Mouse (Mus musculus) thymus, postnatal 25 days (tissue): ENCODE measurements at regions not wholly inside any gene's neighbourhood (a gene's known extent, or its start where the extent isn't known, plus 50 kb on each side); places are given as distances from the start of the nearest gene placed in this dataset.
"Not testable (repeated sequence)": the region's sequence is repeated elsewhere in the genome, so short reads cannot be mapped to it uniquely, and the experiment has no call there.

Experiments used
- DNase-seq: peaks from one replicate; pipeline ENCODE4 v3.0.0; 2022

GRCm38 (mm10) chr1:152239376-152239775 is 147.1 kb downstream of the Tsen15 start:
- DNase-seq, result no peak

GRCm38 (mm10) chr1:152235212-152235792 is 145.4 kb upstream of the 1700025G04Rik start:
- no peak for DNase-seq

- no peak for DNase-seq
These were observed 144.8 kb upstream of the 1700025G04Rik start for GRCm38 (mm10) chr1:152234716-152235115.

- DNase-seq, result no peak
These were observed 141.8 kb upstream of the 1700025G04Rik start for GRCm38 (mm10) chr1:152231717-152232202.

GRCm38 (mm10) chr1:152229709-152230108 is 139.8 kb upstream of the 1700025G04Rik start:
- DNase-seq, result no peak

GRCm38 (mm10) chr1:152226049-152226448 is 136.1 kb upstream of the 1700025G04Rik start:
- no peak for DNase-seq

- DNase-seq, result no peak
These were observed 133.7 kb upstream of the 1700025G04Rik start for GRCm38 (mm10) chr1:152223666-152224065.

GRCm38 (mm10) chr1:152220804-152221565 is 131.1 kb upstream of the 1700025G04Rik start:
- DNase-seq, result no peak

- DNase-seq, result not testable (repeated sequence)
These were observed 129.8 kb upstream of the 1700025G04Rik start for GRCm38 (mm10) chr1:152219752-152220151.

- DNase-seq, result no peak
These were observed 127.5 kb upstream of the 1700025G04Rik start for GRCm38 (mm10) chr1:152217404-152217803.

GRCm38 (mm10) chr1:152214376-152214775 is 124.5 kb upstream of the 1700025G04Rik start:
- no peak for DNase-seq

- DNase-seq, result no peak
These were observed 113.3 kb upstream of the 1700025G04Rik start for GRCm38 (mm10) chr1:152203187-152203586.

- no peak for DNase-seq
These were observed 98.8 kb upstream of the 1700025G04Rik start for GRCm38 (mm10) chr1:152188700-152189099.

GRCm38 (mm10) chr1:152184956-152185355 is 95.0 kb upstream of the 1700025G04Rik start:
- no peak for DNase-seq

GRCm38 (mm10) chr1:152176267-152176970 is 86.5 kb upstream of the 1700025G04Rik start:
- no peak for DNase-seq

- no peak for DNase-seq
These were observed 85.8 kb upstream of the 1700025G04Rik start for GRCm38 (mm10) chr1:152175691-152176090.

GRCm38 (mm10) chr1:152174464-152174863 is 84.5 kb upstream of the 1700025G04Rik start:
- no peak for DNase-seq

GRCm38 (mm10) chr1:152171034-152171790 is 81.3 kb upstream of the 1700025G04Rik start:
- DNase-seq, result no peak

GRCm38 (mm10) chr1:152170583-152170982 is 80.7 kb upstream of the 1700025G04Rik start:
- DNase-seq, result no peak

- DNase-seq, result no peak
These were observed 79.6 kb upstream of the 1700025G04Rik start for GRCm38 (mm10) chr1:152169508-152169907.

GRCm38 (mm10) chr1:152168284-152168683 is 78.4 kb upstream of the 1700025G04Rik start:
- DNase-seq, result no peak

- DNase-seq, result no peak
These were observed 77.8 kb upstream of the 1700025G04Rik start for GRCm38 (mm10) chr1:152167716-152168115.

GRCm38 (mm10) chr1:152165490-152165905 is 75.6 kb upstream of the 1700025G04Rik start:
- DNase-seq, result no peak
